Mouse (Mus musculus): ENCODE data around the gene Eno1.

GRCm38 (mm10) chr4:150260745-150261144 is 24.2 kb downstream of the Eno1 start:
- TF ChIP-seq POLR2A (IDR thresholded peaks at IDR 0.05; ENCODE audit: borderline replicate concordance, control insufficient read depth, low read depth, low read length) (no peak), CTCF (IDR thresholded peaks at IDR 0.05; ENCODE audit: control insufficient read depth, insufficient read depth, low read length) (no peak)

Measured in bone marrow, adult 2 months (tissue).